In genomic region chr2:124612727-124613510, GRCm38 (mm10) we compare ENCODE assay signal across 8 mouse cellular contexts.
DNase-seq lines count a peak whose midpoint lies in the region; ATAC-seq lines count a peak whose summit lies in the region.

No protein-coding gene starts in this region.

- no peak for ATAC-seq in kidney, embryonic 15.5 days (replicated peaks; ENCODE audit: low FRiP score)
- no peak for ATAC-seq in forebrain, embryonic 13.5 days
- ATAC-seq in limb, embryonic 11.5 days (ENCODE audit: insufficient number of reproducible peaks, low FRiP score, low TSS enrichment, low read depth), result no peak
- peak; percentile 7; the same call in 1 of the 2 replicates for ATAC-seq in neural tube, embryonic 12.5 days (ENCODE audit: low FRiP score, low read depth)

- DNase-seq in kidney, postnatal 25 days, result no peak
- DNase-seq in limb, embryonic 11.5 days (ENCODE audit: low spot score), result no peak
- no peak for DNase-seq in adrenal gland, postnatal 4 days (ENCODE audit: low spot score in 2 of 2)
- no peak for DNase-seq in layer of hippocampus, adult 8-10 months (ENCODE audit: low spot score in 2 of 2)
- no peak for DNase-seq in kidney, adult 11 months

- WGBS in kidney, embryonic 15.5 days, result 57% methylated on average over 10 of the region's 10 CpGs
- 54% methylated on average over 10 of the region's 10 CpGs for WGBS in forebrain, embryonic 13.5 days
- 73% methylated on average over 10 of the region's 10 CpGs for WGBS in limb, embryonic 11.5 days
- WGBS in neural tube, embryonic 12.5 days, result 19% methylated on average over 10 of the region's 10 CpGs

- H3K4me2 ChIP-seq in kidney, embryonic 15.5 days, result peak overlapping the region; percentile 87
- peak overlapping the region; percentile 92 for H3K4me2 ChIP-seq in forebrain, embryonic 13.5 days
- H3K4me2 ChIP-seq in limb, embryonic 11.5 days (ENCODE audit: low read depth, severe bottlenecking), result no peak overlapping the region
- peak overlapping the region; percentile 75 for H3K4me2 ChIP-seq in neural tube, embryonic 12.5 days (replicated peaks)

- H3K4me3 ChIP-seq in kidney, embryonic 15.5 days (replicated peaks), result peak overlapping the region; percentile 71
- peak overlapping the region; percentile 80 for H3K4me3 ChIP-seq in forebrain, embryonic 13.5 days
- 0 out of 2 replicates have a peak overlapping the region, but pooled peaks have one; percentile 5 for H3K4me3 ChIP-seq in limb, embryonic 11.5 days (ENCODE audit: low read depth, low read length)
- H3K4me3 ChIP-seq in neural tube, embryonic 12.5 days, result peak overlapping the region; percentile 75

- peaks cover 58% of the 10 kb centered on the region for H3K4me1 ChIP-seq in kidney, embryonic 15.5 days
- peaks cover 52% of the 10 kb centered on the region for H3K4me1 ChIP-seq in forebrain, embryonic 13.5 days
- H3K4me1 ChIP-seq in limb, embryonic 11.5 days (ENCODE audit: control insufficient read depth, insufficient read depth, low read length), result no peaks in the 10 kb centered on the region
- H3K4me1 ChIP-seq in neural tube, embryonic 12.5 days, result peaks cover 53% of the 10 kb centered on the region

- H3K36me3 ChIP-seq in kidney, embryonic 15.5 days, result no peaks in the 10 kb centered on the region
- no peaks in the 10 kb centered on the region for H3K36me3 ChIP-seq in forebrain, embryonic 13.5 days (ENCODE audit: poor library complexity, severe bottlenecking)
- H3K36me3 ChIP-seq in limb, embryonic 11.5 days (ENCODE audit: control insufficient read depth, insufficient read depth, low read length), result no peaks in the 10 kb centered on the region
- H3K36me3 ChIP-seq in neural tube, embryonic 12.5 days, result no peaks in the 10 kb centered on the region

- H3K27me3 ChIP-seq in kidney, embryonic 15.5 days, result no peaks in the 10 kb centered on the region
- peaks cover 9% of the 10 kb centered on the region; the same call in 1 of the 2 replicates for H3K27me3 ChIP-seq in forebrain, embryonic 13.5 days
- H3K27me3 ChIP-seq in limb, embryonic 11.5 days (ENCODE audit: control insufficient read depth, insufficient read depth, low read length), result no peaks in the 10 kb centered on the region
- H3K27me3 ChIP-seq in neural tube, embryonic 12.5 days (replicated peaks), result no peaks in the 10 kb centered on the region

- H3K27ac ChIP-seq in kidney, embryonic 15.5 days, result no peak overlapping the region
- H3K27ac ChIP-seq in forebrain, embryonic 13.5 days, result peak overlapping the region; percentile 31; the same call in 1 of the 2 replicates
- H3K27ac ChIP-seq in limb, embryonic 11.5 days (replicated peaks; ENCODE audit: low read depth, low read length), result no peak overlapping the region
- peak overlapping the region; percentile 58; the same call in 1 of the 2 replicates for H3K27ac ChIP-seq in neural tube, embryonic 12.5 days

- H3K9ac ChIP-seq in kidney, embryonic 15.5 days, result no peak overlapping the region
- peak overlapping the region; percentile 89 for H3K9ac ChIP-seq in forebrain, embryonic 13.5 days
- no peak overlapping the region for H3K9ac ChIP-seq in limb, embryonic 11.5 days (ENCODE audit: low read length)
- H3K9ac ChIP-seq in neural tube, embryonic 12.5 days, result peak overlapping the region; percentile 45

- H3K9me3 ChIP-seq in kidney, embryonic 15.5 days (replicated peaks), result no peaks in the 10 kb centered on the region
- H3K9me3 ChIP-seq in forebrain, embryonic 13.5 days (replicated peaks), result no peaks in the 10 kb centered on the region
- no peaks in the 10 kb centered on the region for H3K9me3 ChIP-seq in limb, embryonic 11.5 days (ENCODE audit: control insufficient read depth, low read length)
- no peaks in the 10 kb centered on the region for H3K9me3 ChIP-seq in neural tube, embryonic 12.5 days

Comparison
In these comparisons a context has a peak if more than half of its experiments do, and no peak if none do; other contexts are left out.
1. H3K27ac ChIP-seq: peak in forebrain, embryonic 13.5 days (single experiment) and neural tube, embryonic 12.5 days (single experiment); none in kidney, embryonic 15.5 days (single experiment) and limb, embryonic 11.5 days (single experiment).
2. H3K4me3 ChIP-seq: peak in every context shown above with its lines; median percentile 80 in forebrain, embryonic 13.5 days; 75 in neural tube, embryonic 12.5 days; 71 in kidney, embryonic 15.5 days; 5 in limb, embryonic 11.5 days.
3. H3K9ac ChIP-seq: peak in forebrain, embryonic 13.5 days (single experiment) and neural tube, embryonic 12.5 days (single experiment); none in kidney, embryonic 15.5 days (single experiment) and limb, embryonic 11.5 days (single experiment).